Mouse (Mus musculus) cerebellum, adult 2 months (tissue): ENCODE measurements at regions not wholly inside any gene's neighbourhood (a gene's known extent, or its start where the extent isn't known, plus 50 kb on each side); places are given as distances from the start of the nearest gene placed in this dataset.
"Not testable (repeated sequence)": the region's sequence is repeated elsewhere in the genome, so short reads cannot be mapped to it uniquely, and the experiment has no call there.

Experiments
- CTCF ChIP-seq: fragments of 200-500 bp; IDR thresholded peaks from 2 replicates; pipeline ENCODE4 v1.5.1; 2011; ENCODE audit warnings: low read depth, mild to moderate bottlenecking, control low read depth, low read length, moderate library complexity, borderline replicate concordance; ENCODE audit not compliant: insufficient read depth
- POLR2A ChIP-seq: fragments of 200-500 bp; IDR thresholded peaks from 2 replicates; pipeline ENCODE4 v1.6.1; 2011; ENCODE audit warnings: low read length, control low read depth, borderline replicate concordance; ENCODE audit not compliant: insufficient read depth

GRCm38 (mm10) chr8:71779380-71779779 lies 53.9 kb upstream of the Fcho1 start:
- not testable (repeated sequence) for TF ChIP-seq POLR2A, CTCF
